Mouse (Mus musculus) yolk sac, embryonic 10.5 days (tissue): Measurements from ENCODE around the gene Flt3.

ENCODE experiments used
- DNase-seq: peaks from one replicate; pipeline ENCODE4 v3.0.0-alpha.2; 2017; ENCODE audit warnings: low spot score

Gene Flt3

GRCm38 (mm10) chr5:147399843-147400504 is at the start of gene Flt3:
Gene Flt3 (minus strand): TSS chr5:147400489.
- peak; percentile 6 for DNase-seq

- no peak for DNase-seq
Observed at GRCm38 (mm10) chr5:147448933-147449332, 48.6 kb upstream of the Flt3 start.

- DNase-seq, result no peak
Observed at GRCm38 (mm10) chr5:147448526-147448925, 48.2 kb upstream of the Flt3 start.

- DNase-seq, result no peak
Observed at GRCm38 (mm10) chr5:147445252-147445651, 45.0 kb upstream of the Flt3 start.

GRCm38 (mm10) chr5:147444757-147445156 is 44.5 kb upstream of the Flt3 start:
- DNase-seq, result no peak

GRCm38 (mm10) chr5:147444298-147444697 is 44.0 kb upstream of the Flt3 start:
- DNase-seq, result no peak

- DNase-seq, result no peak
Observed at GRCm38 (mm10) chr5:147442741-147443140, 42.5 kb upstream of the Flt3 start.

- DNase-seq, result no peak
Observed at GRCm38 (mm10) chr5:147441979-147442378, 41.7 kb upstream of the Flt3 start.

- DNase-seq, result no peak
Observed at GRCm38 (mm10) chr5:147440996-147441507, 40.8 kb upstream of the Flt3 start.

GRCm38 (mm10) chr5:147436491-147436890 is 36.2 kb upstream of the Flt3 start:
- no peak for DNase-seq

GRCm38 (mm10) chr5:147435751-147436150 is 35.5 kb upstream of the Flt3 start:
- no peak for DNase-seq

GRCm38 (mm10) chr5:147435224-147435623 is 34.9 kb upstream of the Flt3 start:
- DNase-seq, result no peak

- DNase-seq, result no peak
Observed at GRCm38 (mm10) chr5:147432927-147433326, 32.6 kb upstream of the Flt3 start.

- peak; percentile 76 for DNase-seq
Observed at GRCm38 (mm10) chr5:147430936-147431839, 30.9 kb upstream of the Flt3 start.

GRCm38 (mm10) chr5:147430361-147430935 is 30.2 kb upstream of the Flt3 start:
- DNase-seq, result peak; percentile 63

- peak; percentile 96 for DNase-seq
Observed at GRCm38 (mm10) chr5:147429535-147430305, 29.4 kb upstream of the Flt3 start, which contains the start of gene Pan3. Gene Pan3 (plus strand): TSS chr5:147430161.

- no peak for DNase-seq
Observed at GRCm38 (mm10) chr5:147426048-147426805, 25.9 kb upstream of the Flt3 start.

- no peak for DNase-seq
Observed at GRCm38 (mm10) chr5:147423612-147424011, 23.3 kb upstream of the Flt3 start.

GRCm38 (mm10) chr5:147418394-147419121 is 18.3 kb upstream of the Flt3 start:
- DNase-seq, result no peak

- DNase-seq, result no peak
Observed at GRCm38 (mm10) chr5:147417986-147418385, 17.7 kb upstream of the Flt3 start.
